In genomic region chrX:160935541-160935940, GRCm38 (mm10) we compare ENCODE assay signal across 9 mouse cellular contexts. TPM values are rescaled to one million over a fixed set of nuclear protein-coding genes. Genes with fewer than 3 reads are reported as not detected.
DNase-seq lines count a peak whose midpoint lies in the region; TF ChIP-seq lines count a peak whose summit lies in the region.
"Had no signal": no experiment of that assay in that cellular context is flagged by ENCODE, and none has a peak within 500 bp of the region (broad histone marks: within the 10 kb centered on the region; RNA-seq: fewer than 3 reads in every experiment).

No protein-coding gene starts in this region.

- peak; percentile 13; the same call in 1 of the 2 replicates for TF ChIP-seq CTCF in small intestine, adult 2 months (IDR thresholded peaks at IDR 0.05; ENCODE audit: extremely low read depth, insufficient read length, insufficient replicate concordance, low read depth, low read length)

- TF ChIP-seq POLR2A in small intestine, adult 2 months (IDR thresholded peaks at IDR 0.05; ENCODE audit: low read depth, low read length) = no peak

- no peak overlapping the region for H3K27ac ChIP-seq in small intestine, adult 2 months (ENCODE audit: insufficient read depth, low read depth, low read length)
- H3K27ac ChIP-seq: embryonic facial prominence, embryonic 12.5 days had no signal

- 52% methylated on average over 1 of the region's 1 CpGs for WGBS in small intestine, adult 2 months

- no peaks in the 10 kb centered on the region for H3K4me1 ChIP-seq in small intestine, adult 2 months (ENCODE audit: control insufficient read depth, insufficient read depth, insufficient read length, low read length)
- H3K4me1 ChIP-seq: embryonic facial prominence, embryonic 12.5 days had no signal

- DNase-seq in embryo, embryonic 10 days (ENCODE audit: low spot score) = peak; percentile 13
- no peak for DNase-seq in embryo, embryonic 11 days
- peak; percentile 3 for DNase-seq in thymus, postnatal 14 days
- DNase-seq in thymus, postnatal 36 days = no peak
- DNase-seq in induced T-regulatory cell, adult 2 months (ENCODE audit: low read depth) = peak; percentile 7
- DNase-seq in spleen, postnatal 4 days (ENCODE audit: low spot score in 2 of 2) = no peak
- no peak for DNase-seq in ovary, postnatal 10 days (ENCODE audit: low spot score)

- no peak overlapping the region for H3K4me3 ChIP-seq in small intestine, adult 2 months (ENCODE audit: low read depth, low read length)
- H3K4me3 ChIP-seq: embryonic facial prominence, embryonic 12.5 days had no signal

- H3K27me3 ChIP-seq in small intestine, adult 2 months (ENCODE audit: control insufficient read depth, insufficient read depth, low read length) = no peaks in the 10 kb centered on the region

- no peaks in the 10 kb centered on the region for H3K36me3 ChIP-seq in small intestine, adult 2 months (ENCODE audit: control insufficient read depth, insufficient read depth, low read length)
- H3K36me3 ChIP-seq: embryonic facial prominence, embryonic 12.5 days had no signal

RNA-seq across cellular contexts. Expression of gene Gja6, which starts 28.7 kb away (rescaled TPM):
- polyA plus RNA-seq in small intestine, adult 2 months (2012; rRNA removed) = not detected in 2 replicates
- polyA plus RNA-seq: embryonic facial prominence, embryonic 12.5 days had no signal

RNA-seq across cellular contexts. Expression of gene Cdkl5, which starts 59.0 kb away (rescaled TPM):
- 0.18 and 0.20 TPM in 2 replicates for polyA plus RNA-seq in small intestine, adult 2 months (2012; rRNA removed)

Comparison
In these comparisons a context has a peak if more than half of its experiments do, and no peak if none do; other contexts are left out.
1. DNase-seq: peak in embryo, embryonic 10 days (single experiment), thymus, postnatal 14 days (single experiment) and induced T-regulatory cell, adult 2 months (single experiment); none in embryo, embryonic 11 days (single experiment), thymus, postnatal 36 days (0 of 2), spleen, postnatal 4 days (0 of 2) and ovary, postnatal 10 days (single experiment).